Comparison of ENCODE assay signal across 7 mouse cellular contexts in genomic region chr13:94178401-94179040, GRCm38 (mm10).
DNase-seq lines count a peak whose midpoint lies in the region; ATAC-seq and TF ChIP-seq lines count a peak whose summit lies in the region.

No protein-coding gene starts in this region.

- ATAC-seq in megakaryocyte-erythroid progenitor cell, adult 5-6 weeks (replicated peaks; ENCODE audit: low FRiP score, low TSS enrichment, poor library complexity, severe bottlenecking), result no peak

- intact Hi-C loops in gastrocnemius, adult 2 months (cut with DNase I), result no loop called here

- H3K4me3 ChIP-seq in gastrocnemius, adult 2 months, result peak overlapping the region; percentile 63

- H3K27ac ChIP-seq in gastrocnemius, adult 2 months, result peak overlapping the region; percentile 77

- peak; percentile 39 for DNase-seq in adrenal gland, postnatal 25 days
- DNase-seq in cerebellum, adult 8-10 months, result peak; percentile 84
- DNase-seq in gastrocnemius, adult 2 months, result peak; percentile 83
- DNase-seq in layer of hippocampus, adult 11-12 months (ENCODE audit: low spot score), result peak; percentile 84
- DNase-seq in lung, postnatal 10 days, result peak; percentile 72
- no peak for DNase-seq in spleen, postnatal 36 days (ENCODE audit: low spot score in 2 of 2)

- TF ChIP-seq CTCF in gastrocnemius, adult 2 months (IDR thresholded peaks at IDR 0.05), result no peak

Comparison
In these comparisons a context has a peak if more than half of its experiments do, and no peak if none do; other contexts are left out.
1. DNase-seq: peak in adrenal gland, postnatal 25 days (single experiment), cerebellum, adult 8-10 months (single experiment), gastrocnemius, adult 2 months (single experiment), layer of hippocampus, adult 11-12 months (single experiment) and lung, postnatal 10 days (single experiment); none in spleen, postnatal 36 days (0 of 2).